Mouse (Mus musculus): Measurements from ENCODE around the gene Hist1h2ag. TPM values are rescaled to one million over a fixed set of nuclear protein-coding genes. Genes with fewer than 3 reads are reported as not detected.
A peak's percentile ranks its signal among the peaks of the same experiment; 100 is the strongest.

The Hist1h2ag gene
- polyA plus RNA-seq, 1 experiment from 2014 or later: 11.2 TPM

DNA sequence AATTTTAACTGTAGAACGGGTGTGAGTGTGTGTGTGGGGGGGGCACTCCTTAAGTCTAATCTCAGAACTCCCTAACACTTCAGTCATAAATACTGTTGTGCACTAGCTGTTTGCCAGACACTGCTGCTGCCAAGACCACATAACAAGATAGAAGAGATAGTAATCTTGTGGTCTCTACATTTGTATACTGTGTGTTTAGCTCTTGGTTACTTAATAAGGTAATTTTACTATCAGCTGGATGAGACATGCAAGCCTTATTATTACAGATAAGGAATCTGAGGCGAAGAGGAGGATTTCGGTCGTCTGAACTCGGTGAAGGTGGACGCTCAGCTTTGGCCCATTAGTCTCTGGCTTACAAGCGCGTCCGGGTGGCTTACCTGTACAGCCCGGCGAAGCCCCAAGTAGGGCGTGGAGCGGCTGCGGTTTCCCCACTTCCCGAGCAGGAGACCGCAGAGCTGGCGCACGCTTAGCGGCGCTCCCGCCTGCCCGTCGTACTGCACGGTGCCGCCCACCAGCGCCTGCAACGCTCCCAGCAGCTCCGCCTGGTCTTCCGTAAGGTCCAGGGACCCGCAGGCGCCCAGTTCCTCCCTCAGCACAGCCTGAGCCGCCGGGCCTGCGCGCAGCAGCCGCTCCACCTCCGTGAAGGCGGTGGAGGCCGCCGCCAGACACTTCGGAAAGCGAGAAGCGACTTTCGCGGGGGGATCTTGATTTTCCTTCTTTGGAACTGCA, 37.0 kb downstream of the Hist1h2ag start:
- H3K27me3 ChIP-seq (ENCODE audit: control insufficient read depth, insufficient read depth, low read length): peaks cover 97% of the 10 kb centered on the region
- peaks cover 2 to 15% of the 10 kb centered on the region in 2 experiments; a peak in 2 of 4 replicates for H3K4me1 ChIP-seq (ENCODE audit: control insufficient read depth in 2 of 2, insufficient read depth in 2 of 2, low read length in 2 of 2)
- H3K4me3 ChIP-seq (ENCODE audit: control insufficient read depth in 1 of 2, insufficient read depth in 1 of 2, low read depth in 1 of 2, low read length in 2 of 2): peak overlapping the region; percentile 54 to 64
- no peak overlapping the region for H3K27ac ChIP-seq (replicated peaks in 1 of 2; ENCODE audit: control insufficient read depth in 1 of 2, insufficient read depth in 1 of 2, low read depth in 2 of 2, low read length in 2 of 2)
- H3K9me3 ChIP-seq (ENCODE audit: control insufficient read depth, low read length): no peaks in the 10 kb centered on the region
- WGBS: 1% methylated on average over 45 of the region's 45 CpGs
- no peaks in the 10 kb centered on the region for H3K36me3 ChIP-seq (ENCODE audit: control insufficient read depth, insufficient read depth, low read length)
- H3K9ac ChIP-seq (ENCODE audit: low read length): peak overlapping the region; percentile 48
- ATAC-seq (ENCODE audit: insufficient number of reproducible peaks, insufficient read depth, low FRiP score, low read depth): no peak
- H3K4me2 ChIP-seq (ENCODE audit: low read length): peak overlapping the region; percentile 96

GRCm38 (mm10) chr13:22001823-22002222, 40.9 kb downstream of the Hist1h2ag start:
- no peak overlapping the region for H3K4me2 ChIP-seq (ENCODE audit: low read length)
- H3K9ac ChIP-seq (ENCODE audit: low read length): no peak overlapping the region
- ATAC-seq (ENCODE audit: insufficient number of reproducible peaks, insufficient read depth, low FRiP score, low read depth): no peak
- no peak overlapping the region for H3K27ac ChIP-seq (replicated peaks in 1 of 2; ENCODE audit: control insufficient read depth in 1 of 2, insufficient read depth in 1 of 2, low read depth in 2 of 2, low read length in 2 of 2)
- no peak overlapping the region for H3K4me3 ChIP-seq (ENCODE audit: control insufficient read depth in 1 of 2, insufficient read depth in 1 of 2, low read depth in 1 of 2, low read length in 2 of 2)
- H3K27me3 ChIP-seq (ENCODE audit: control insufficient read depth, insufficient read depth, low read length): peaks cover 96% of the 10 kb centered on the region
- WGBS: 27% methylated on average over 5 of the region's 5 CpGs
- H3K9me3 ChIP-seq (ENCODE audit: control insufficient read depth, low read length): no peaks in the 10 kb centered on the region
- H3K36me3 ChIP-seq (ENCODE audit: control insufficient read depth, insufficient read depth, low read length): no peaks in the 10 kb centered on the region
- peaks cover 6 to 21% of the 10 kb centered on the region in 2 experiments; a peak in 3 of 4 replicates for H3K4me1 ChIP-seq (ENCODE audit: control insufficient read depth in 2 of 2, insufficient read depth in 2 of 2, low read length in 2 of 2)

GRCm38 (mm10) chr13:22001346-22001745, 41.4 kb downstream of the Hist1h2ag start:
- Histone ChIP-seq H3K4me3 (ENCODE audit: control insufficient read depth in 1 of 2, insufficient read depth in 1 of 2, low read depth in 1 of 2, low read length in 2 of 2) (no peak overlapping the region), H3K9ac (ENCODE audit: low read length) (no peak overlapping the region), H3K36me3 (ENCODE audit: control insufficient read depth, insufficient read depth, low read length) (no peaks in the 10 kb centered on the region), H3K4me1 (ENCODE audit: control insufficient read depth in 2 of 2, insufficient read depth in 2 of 2, low read length in 2 of 2) (peaks cover 6 to 19% of the 10 kb centered on the region in 2 experiments; a peak in 3 of 4 replicates), H3K4me2 (ENCODE audit: low read length) (no peak overlapping the region), H3K9me3 (ENCODE audit: control insufficient read depth, low read length) (no peaks in the 10 kb centered on the region), H3K27me3 (ENCODE audit: control insufficient read depth, insufficient read depth, low read length) (peaks cover 96% of the 10 kb centered on the region), H3K27ac (replicated peaks in 1 of 2; ENCODE audit: control insufficient read depth in 1 of 2, insufficient read depth in 1 of 2, low read depth in 2 of 2, low read length in 2 of 2) (no peak overlapping the region)
- 56% methylated on average over 2 of the region's 2 CpGs for WGBS
- no peak for ATAC-seq (ENCODE audit: insufficient number of reproducible peaks, insufficient read depth, low FRiP score, low read depth)

DNA sequence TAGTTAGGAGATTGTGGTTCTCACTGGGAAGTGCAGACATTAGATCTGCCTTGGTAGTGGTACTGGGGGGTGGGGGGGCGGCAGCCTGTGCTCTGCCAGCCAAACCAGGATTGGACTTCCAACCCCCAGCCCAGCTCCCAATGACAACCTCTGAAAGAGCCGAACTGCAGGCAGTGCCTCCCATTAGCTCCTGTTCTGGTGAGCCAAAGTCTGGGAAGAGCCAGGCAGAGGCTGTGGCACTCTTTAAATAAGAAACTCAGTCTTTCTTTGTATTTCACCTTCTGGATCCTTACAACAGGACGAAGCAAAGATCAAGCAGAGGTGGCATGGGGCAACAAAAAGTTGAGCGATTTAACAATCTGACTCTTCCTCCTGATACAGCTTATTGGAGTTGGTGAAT, 43.6 kb downstream of the Hist1h2ag start:
- H3K4me1 ChIP-seq (ENCODE audit: control insufficient read depth in 2 of 2, insufficient read depth in 2 of 2, low read length in 2 of 2): peaks cover 7 to 18% of the 10 kb centered on the region in 2 experiments; a peak in 3 of 4 replicates
- no peak overlapping the region for H3K27ac ChIP-seq (replicated peaks in 1 of 2; ENCODE audit: control insufficient read depth in 1 of 2, insufficient read depth in 1 of 2, low read depth in 2 of 2, low read length in 2 of 2)
- no peak overlapping the region for H3K4me2 ChIP-seq (ENCODE audit: low read length)
- H3K36me3 ChIP-seq (ENCODE audit: control insufficient read depth, insufficient read depth, low read length): no peaks in the 10 kb centered on the region
- H3K9me3 ChIP-seq (ENCODE audit: control insufficient read depth, low read length): no peaks in the 10 kb centered on the region
- 38% methylated on average over 4 of the region's 4 CpGs for WGBS
- no peak for ATAC-seq (ENCODE audit: insufficient number of reproducible peaks, insufficient read depth, low FRiP score, low read depth)
- H3K4me3 ChIP-seq (ENCODE audit: control insufficient read depth in 1 of 2, insufficient read depth in 1 of 2, low read depth in 1 of 2, low read length in 2 of 2): no peak overlapping the region
- H3K27me3 ChIP-seq (ENCODE audit: control insufficient read depth, insufficient read depth, low read length): peaks cover 79% of the 10 kb centered on the region
- H3K9ac ChIP-seq (ENCODE audit: low read length): no peak overlapping the region

- Histone ChIP-seq H3K9ac (ENCODE audit: low read length) (no peak overlapping the region), H3K4me1 (ENCODE audit: control insufficient read depth in 2 of 2, insufficient read depth in 2 of 2, low read length in 2 of 2) (peaks cover 7 to 18% of the 10 kb centered on the region in 2 experiments; a peak in 3 of 4 replicates), H3K9me3 (ENCODE audit: control insufficient read depth, low read length) (no peaks in the 10 kb centered on the region), H3K4me2 (ENCODE audit: low read length) (no peak overlapping the region), H3K27me3 (ENCODE audit: control insufficient read depth, insufficient read depth, low read length) (peaks cover 71% of the 10 kb centered on the region), H3K4me3 (ENCODE audit: control insufficient read depth in 1 of 2, insufficient read depth in 1 of 2, low read depth in 1 of 2, low read length in 2 of 2) (no peak overlapping the region), H3K36me3 (ENCODE audit: control insufficient read depth, insufficient read depth, low read length) (no peaks in the 10 kb centered on the region), H3K27ac (replicated peaks in 1 of 2; ENCODE audit: control insufficient read depth in 1 of 2, insufficient read depth in 1 of 2, low read depth in 2 of 2, low read length in 2 of 2) (no peak overlapping the region)
- no peak for ATAC-seq (ENCODE audit: insufficient number of reproducible peaks, insufficient read depth, low FRiP score, low read depth)
- WGBS: 32% methylated on average over 3 of the region's 3 CpGs
Observed at GRCm38 (mm10) chr13:21998412-21998811, 44.3 kb downstream of the Hist1h2ag start.

DNA sequence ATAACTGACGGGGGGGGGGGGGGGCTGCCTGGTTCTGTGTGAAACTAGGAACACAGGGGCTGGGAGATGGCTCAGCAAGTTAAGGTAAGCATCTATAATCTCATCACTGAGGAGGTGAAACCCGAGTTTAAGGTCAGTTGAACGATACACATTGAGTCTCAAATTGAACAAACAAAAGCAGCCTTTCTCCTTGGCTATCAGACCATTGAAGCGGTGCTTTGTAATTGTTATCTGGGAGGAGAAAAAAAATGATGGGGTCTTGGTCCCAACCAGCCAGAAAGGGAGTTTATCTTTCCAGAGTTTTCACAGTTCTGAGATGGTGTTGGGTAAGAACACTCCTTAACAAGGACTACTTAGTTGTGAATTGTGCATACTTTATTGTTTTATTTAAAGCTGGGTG, 44.9 kb downstream of the Hist1h2ag start:
- Histone ChIP-seq H3K4me1 (ENCODE audit: control insufficient read depth in 2 of 2, insufficient read depth in 2 of 2, low read length in 2 of 2) (peaks cover 7 to 18% of the 10 kb centered on the region in 2 experiments; a peak in 3 of 4 replicates), H3K9ac (ENCODE audit: low read length) (no peak overlapping the region), H3K27ac (replicated peaks in 1 of 2; ENCODE audit: control insufficient read depth in 1 of 2, insufficient read depth in 1 of 2, low read depth in 2 of 2, low read length in 2 of 2) (no peak overlapping the region), H3K36me3 (ENCODE audit: control insufficient read depth, insufficient read depth, low read length) (no peaks in the 10 kb centered on the region), H3K9me3 (ENCODE audit: control insufficient read depth, low read length) (no peaks in the 10 kb centered on the region), H3K4me3 (ENCODE audit: control insufficient read depth in 1 of 2, insufficient read depth in 1 of 2, low read depth in 1 of 2, low read length in 2 of 2) (peak overlapping the region in 1 of 2 experiments; percentile 49; a peak in 1 of 4 replicates), H3K4me2 (ENCODE audit: low read length) (peak overlapping the region; percentile 77), H3K27me3 (ENCODE audit: control insufficient read depth, insufficient read depth, low read length) (peaks cover 65% of the 10 kb centered on the region)
- no peak for ATAC-seq (ENCODE audit: insufficient number of reproducible peaks, insufficient read depth, low FRiP score, low read depth)
- 9% methylated on average over 4 of the region's 4 CpGs for WGBS

- Histone ChIP-seq H3K36me3 (ENCODE audit: control insufficient read depth, insufficient read depth, low read length) (no peaks in the 10 kb centered on the region), H3K27me3 (ENCODE audit: control insufficient read depth, insufficient read depth, low read length) (peaks cover 61% of the 10 kb centered on the region), H3K4me2 (ENCODE audit: low read length) (peak overlapping the region; percentile 77), H3K27ac (replicated peaks in 1 of 2; ENCODE audit: control insufficient read depth in 1 of 2, insufficient read depth in 1 of 2, low read depth in 2 of 2, low read length in 2 of 2) (no peak overlapping the region), H3K9me3 (ENCODE audit: control insufficient read depth, low read length) (no peaks in the 10 kb centered on the region), H3K9ac (ENCODE audit: low read length) (no peak overlapping the region), H3K4me3 (ENCODE audit: control insufficient read depth in 1 of 2, insufficient read depth in 1 of 2, low read depth in 1 of 2, low read length in 2 of 2) (peak overlapping the region; percentile 44 to 49), H3K4me1 (ENCODE audit: control insufficient read depth in 2 of 2, insufficient read depth in 2 of 2, low read length in 2 of 2) (peaks cover 7 to 18% of the 10 kb centered on the region in 2 experiments; a peak in 3 of 4 replicates)
- no peak for ATAC-seq (ENCODE audit: insufficient number of reproducible peaks, insufficient read depth, low FRiP score, low read depth)
- WGBS: 1% methylated on average over 21 of the region's 21 CpGs
Observed at GRCm38 (mm10) chr13:21997201-21997820, 45.4 kb downstream of the Hist1h2ag start.

Data from heart, embryonic 14.5 days (tissue).